Mouse (Mus musculus): ENCODE measurements around the gene Mst1. TPM values are rescaled to one million over a fixed set of nuclear protein-coding genes. Genes with fewer than 3 reads are reported as not detected.

Gene Mst1
- total RNA-seq (2021) = not detected
- long read RNA-seq, experiment 1 = 0 reads
- long read RNA-seq, experiment 2 = 0 reads

DNA sequence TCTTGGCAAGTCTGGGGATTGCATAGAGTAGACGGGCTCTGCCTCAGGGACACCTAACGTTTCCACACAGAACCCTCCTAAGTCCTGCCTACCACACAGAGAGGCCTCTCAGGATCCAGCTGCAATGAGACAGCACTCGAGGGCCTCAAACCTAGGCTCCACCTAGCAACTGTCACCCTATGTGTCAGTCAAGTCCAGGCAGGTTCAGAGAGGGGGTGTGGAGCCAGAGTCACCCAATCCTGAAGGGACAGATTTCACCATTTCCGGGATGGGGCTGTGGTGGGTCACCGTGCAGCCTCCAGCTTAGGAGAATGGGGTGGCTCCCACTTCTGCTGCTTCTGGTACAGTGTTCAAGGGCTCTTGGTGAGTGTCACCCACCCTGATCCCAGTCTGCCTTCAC lies at the start of gene Mst1:
Gene Mst1, plus strand, starts transcription at position 269 of the 400 bp plus-strand sequence.
- no peak for DNase-seq (ENCODE audit: low spot score)

GRCm38 (mm10) chr9:108032126-108032525 lies 48.1 kb upstream of the Mst1 start:
- no peak for DNase-seq (ENCODE audit: low spot score)

GRCm38 (mm10) chr9:108035331-108036156 lies 44.7 kb upstream of the Mst1 start:
- DNase-seq (ENCODE audit: low spot score) = no peak

DNA sequence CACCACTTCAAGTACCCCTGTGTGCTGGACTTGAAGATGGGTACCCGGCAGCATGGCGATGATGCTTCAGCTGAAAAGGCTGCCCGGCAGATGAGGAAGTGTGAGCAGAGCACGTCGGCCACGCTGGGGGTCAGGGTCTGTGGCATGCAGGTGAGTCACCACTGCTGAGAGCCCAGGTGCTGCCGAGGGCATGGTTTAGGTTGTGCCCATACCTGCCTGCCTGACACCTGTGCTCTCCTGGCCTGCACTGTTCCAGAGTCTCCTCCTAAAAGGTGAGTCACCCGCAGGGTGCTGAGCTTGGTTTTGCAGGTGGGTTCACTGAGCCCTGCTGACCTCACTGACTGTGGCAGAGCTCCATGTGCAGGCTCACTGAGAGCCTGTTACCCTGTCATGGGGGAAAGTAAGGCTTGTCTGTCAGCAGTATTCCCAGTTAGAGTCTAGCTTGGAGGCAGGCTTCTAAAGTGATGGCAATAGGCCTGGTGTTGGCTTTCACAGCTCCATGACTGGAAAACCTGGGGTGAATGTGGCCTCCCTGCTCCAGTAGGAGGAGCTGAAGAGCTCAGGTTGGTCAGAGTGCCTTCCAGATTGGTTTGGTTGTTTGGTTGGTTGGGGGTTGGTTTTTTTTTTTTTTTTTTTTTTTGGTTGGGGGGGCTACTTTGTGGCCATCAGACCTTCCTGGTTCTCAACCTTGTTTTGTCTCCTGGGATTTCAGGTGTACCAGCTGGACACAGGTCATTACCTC lies 35.3 kb upstream of the Mst1 start:
- DNase-seq (ENCODE audit: low spot score) = no peak

GRCm38 (mm10) chr9:108046582-108046981 lies 33.7 kb upstream of the Mst1 start:
- no peak for DNase-seq (ENCODE audit: low spot score)

GRCm38 (mm10) chr9:108047601-108048565 lies 32.4 kb upstream of the Mst1 start:
- no peak for DNase-seq (ENCODE audit: low spot score)

DNA sequence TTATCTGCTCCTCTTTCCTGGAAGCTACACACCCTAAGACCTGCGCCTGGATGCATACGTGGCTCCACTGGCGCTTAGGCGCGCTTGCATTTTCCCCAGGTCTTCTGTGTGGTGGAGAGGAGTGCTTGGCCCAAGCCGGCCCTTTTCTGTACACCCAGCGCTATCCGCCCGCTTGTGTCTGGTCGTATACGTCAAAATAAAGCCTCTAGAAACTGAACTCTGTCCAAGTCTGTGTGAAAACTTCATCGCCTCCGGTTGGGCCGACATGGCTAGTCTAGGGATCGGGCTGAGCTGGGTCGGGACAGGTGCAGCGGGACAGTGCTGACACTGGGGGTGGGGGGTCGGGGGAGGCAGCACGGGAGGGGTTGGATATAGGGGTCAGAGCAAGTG lies 31.7 kb upstream of the Mst1 start:
- no peak for DNase-seq (ENCODE audit: low spot score)

- DNase-seq (ENCODE audit: low spot score) = peak; percentile 96
Observed at GRCm38 (mm10) chr9:108049016-108049455, 31.2 kb upstream of the Mst1 start, which contains the start of gene Gmppb. Gene Gmppb (plus strand): TSS chr9:108049242.

DNA sequence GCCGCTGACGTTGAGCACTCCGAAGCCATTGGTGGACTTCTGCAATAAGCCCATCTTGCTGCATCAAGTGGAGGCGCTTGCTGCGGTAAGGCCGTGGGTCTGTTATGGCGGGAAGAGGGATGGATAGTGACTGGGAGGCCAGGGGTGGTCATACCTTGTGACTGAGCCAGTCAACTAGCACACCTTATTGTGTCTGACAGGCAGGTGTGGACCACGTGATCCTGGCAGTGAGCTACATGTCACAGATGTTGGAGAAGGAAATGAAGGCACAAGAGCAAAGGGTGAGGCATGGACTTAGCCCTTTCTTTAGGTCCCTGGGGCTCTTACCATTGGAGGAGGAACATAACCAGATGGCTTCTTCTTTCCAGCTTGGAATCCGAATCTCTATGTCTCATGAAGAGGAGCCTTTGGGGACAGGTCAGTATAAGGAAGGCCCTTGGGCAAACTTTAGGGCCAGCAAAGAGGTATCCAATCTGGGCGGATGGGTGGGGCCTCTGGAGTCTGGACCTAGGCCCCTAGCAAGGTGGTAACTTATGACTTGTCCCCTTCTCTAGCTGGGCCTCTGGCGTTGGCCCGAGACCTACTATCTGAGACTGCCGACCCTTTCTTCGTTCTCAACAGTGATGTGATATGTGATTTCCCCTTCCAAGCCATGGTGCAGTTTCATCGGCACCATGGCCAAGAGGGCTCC lies 30.5 kb upstream of the Mst1 start:
- DNase-seq (ENCODE audit: low spot score) = no peak

- no peak for DNase-seq (ENCODE audit: low spot score)
Observed at GRCm38 (mm10) chr9:108051184-108051930, 28.9 kb upstream of the Mst1 start.

- DNase-seq (ENCODE audit: low spot score) = no peak
Observed at GRCm38 (mm10) chr9:108051931-108052220, 28.4 kb upstream of the Mst1 start.

- no peak for DNase-seq (ENCODE audit: low spot score)
Observed at GRCm38 (mm10) chr9:108052411-108052810, 27.8 kb upstream of the Mst1 start.

- DNase-seq (ENCODE audit: low spot score) = peak; percentile 98
Observed at GRCm38 (mm10) chr9:108052885-108053664, 27.2 kb upstream of the Mst1 start, which contains the start of gene Amigo3. Gene Amigo3 (plus strand): TSS chr9:108053159.

DNA sequence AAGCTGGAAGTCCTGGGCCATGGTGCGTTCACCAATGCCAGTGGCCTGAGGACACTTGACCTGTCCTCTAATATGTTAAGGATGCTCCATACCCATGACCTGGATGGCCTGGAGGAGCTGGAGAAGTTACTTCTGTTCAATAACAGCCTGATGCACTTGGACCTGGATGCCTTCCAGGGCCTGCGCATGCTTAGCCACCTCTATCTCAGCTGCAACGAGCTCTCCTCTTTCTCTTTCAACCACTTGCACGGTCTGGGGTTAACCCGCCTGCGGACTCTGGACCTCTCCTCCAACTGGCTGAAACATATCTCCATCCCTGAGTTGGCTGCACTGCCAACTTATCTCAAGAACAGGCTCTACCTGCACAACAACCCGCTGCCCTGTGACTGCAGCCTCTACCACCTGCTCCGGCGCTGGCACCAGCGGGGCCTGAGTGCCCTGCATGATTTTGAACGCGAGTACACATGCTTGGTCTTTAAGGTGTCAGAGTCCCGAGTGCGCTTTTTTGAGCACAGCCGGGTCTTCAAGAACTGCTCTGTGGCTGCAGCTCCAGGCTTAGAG lies 26.5 kb upstream of the Mst1 start:
- DNase-seq (ENCODE audit: low spot score) = no peak

DNA sequence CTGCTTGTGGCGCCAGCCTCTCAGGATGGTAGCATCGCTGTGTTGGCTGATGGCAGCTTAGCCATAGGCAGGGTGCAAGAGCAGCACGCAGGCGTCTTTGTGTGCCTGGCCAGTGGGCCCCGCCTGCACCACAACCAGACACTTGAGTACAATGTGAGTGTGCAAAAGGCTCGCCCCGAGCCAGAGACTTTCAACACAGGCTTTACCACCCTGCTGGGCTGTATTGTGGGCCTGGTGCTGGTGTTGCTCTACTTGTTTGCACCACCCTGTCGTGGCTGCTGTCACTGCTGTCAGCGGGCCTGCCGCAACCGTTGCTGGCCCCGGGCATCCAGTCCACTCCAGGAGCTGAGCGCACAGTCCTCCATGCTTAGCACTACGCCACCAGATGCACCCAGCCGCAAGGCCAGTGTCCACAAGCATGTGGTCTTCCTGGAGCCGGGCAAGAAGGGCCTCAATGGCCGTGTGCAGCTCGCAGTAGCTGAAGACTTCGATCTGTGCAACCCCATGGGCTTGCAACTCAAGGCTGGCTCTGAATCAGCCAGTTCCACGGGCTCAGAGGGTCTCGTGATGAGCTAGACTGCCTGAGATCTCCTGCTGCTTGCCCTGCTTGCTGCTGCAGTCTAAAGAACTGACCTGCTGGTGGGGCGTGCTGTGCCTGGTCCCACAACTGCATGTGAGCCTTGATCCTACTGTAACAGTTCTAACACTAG lies 25.8 kb upstream of the Mst1 start:
- no peak for DNase-seq (ENCODE audit: low spot score)

- no peak for DNase-seq (ENCODE audit: low spot score)
Observed at GRCm38 (mm10) chr9:108055061-108055460, 25.2 kb upstream of the Mst1 start.

DNA sequence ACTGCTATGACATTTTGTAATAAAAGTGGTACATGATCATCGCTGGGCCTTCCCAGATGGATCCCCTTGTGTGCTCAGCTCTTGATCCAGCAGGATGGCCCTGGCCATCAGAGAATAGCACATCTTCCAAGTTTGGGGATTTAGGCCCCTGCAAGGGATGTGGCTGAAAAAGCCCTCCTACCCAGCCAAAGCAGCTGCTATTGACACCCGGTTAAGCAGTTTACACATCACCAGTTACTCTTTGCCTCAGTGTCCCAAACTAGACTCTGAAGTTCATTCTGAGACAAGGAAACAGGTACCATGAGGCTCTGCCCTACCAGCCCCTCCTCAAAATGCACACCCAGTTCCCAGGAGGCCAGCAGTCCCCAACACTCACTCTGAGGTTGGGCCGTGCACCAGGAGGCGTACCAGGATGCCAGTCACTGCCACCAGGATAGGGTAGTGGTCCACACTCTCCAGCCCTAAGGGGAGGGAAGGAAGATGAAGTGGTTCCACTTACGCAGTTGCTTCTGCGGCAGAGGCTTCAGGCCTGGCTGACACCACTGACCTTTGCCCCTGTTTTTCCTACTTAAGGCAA lies 24.5 kb upstream of the Mst1 start:
- no peak for DNase-seq (ENCODE audit: low spot score)

All from gastrocnemius, adult 18-20 months (tissue).